Mouse (Mus musculus) neural tube, embryonic 15.5 days (tissue): ENCODE measurements at regions not wholly inside any gene's neighbourhood (a gene's known extent, or its start where the extent isn't known, plus 50 kb on each side); places are given as distances from the start of the nearest gene placed in this dataset.

Source experiments
- ATAC-seq: fragments of 200-750 bp; cut with Nextera tagmentation; 2 replicates; pipeline ENCODE4 v1.8.0; 2017; ENCODE audit warnings: mild to moderate bottlenecking, moderate TSS enrichment, moderate library complexity; ENCODE audit not compliant: low FRiP score
- H3K27ac ChIP-seq: fragments of 300-500 bp; sonication (generic); replicated peaks from 2 replicates; pipeline ENCODE4 v1.5.1; 2015; ENCODE audit warnings: mild to moderate bottlenecking, inconsistent platforms
- H3K27me3 ChIP-seq: fragments of 300-500 bp; sonication (generic); replicated peaks from 2 replicates; pipeline ENCODE4 v1.6.1; 2015; ENCODE audit warnings: inconsistent platforms
- H3K36me3 ChIP-seq: fragments of 300-500 bp; sonication (generic); 2 replicates; pipeline ENCODE4 v1.6.1; 2015; ENCODE audit warnings: inconsistent platforms
- H3K4me1 ChIP-seq: fragments of 300-500 bp; sonication (generic); 2 replicates; pipeline ENCODE4 v1.6.1; 2015; ENCODE audit warnings: inconsistent platforms
- H3K4me2 ChIP-seq: fragments of 300-500 bp; sonication (generic); 2 replicates; pipeline ENCODE4 v1.6.1; 2015; ENCODE audit warnings: inconsistent platforms, mild to moderate bottlenecking, moderate library complexity
- H3K4me3 ChIP-seq: fragments of 300-500 bp; sonication (generic); replicated peaks from 2 replicates; pipeline ENCODE4 v1.5.1; 2015; ENCODE audit warnings: mild to moderate bottlenecking, inconsistent platforms
- H3K9ac ChIP-seq: fragments of 300-500 bp; sonication (generic); replicated peaks from 2 replicates; pipeline ENCODE4 v1.6.1; 2015; ENCODE audit warnings: mild to moderate bottlenecking, inconsistent platforms
- H3K9me3 ChIP-seq: fragments of 300-500 bp; sonication (generic); replicated peaks from 2 replicates; pipeline ENCODE4 v1.6.1; 2016; ENCODE audit warnings: inconsistent platforms
- WGBS: fragments of 180-500 bp; shearing (Covaris S2); methylation state at CpG from one replicate; pipeline ENCODE4 v1.1.7; 2015; ENCODE audit warnings: mixed read lengths; 5-methylcytosine and 5-hydroxymethylcytosine counted together

- Histone ChIP-seq H3K9ac (no peak overlapping the region), H3K9me3 (no peaks in the 10 kb centered on the region), H3K4me2 (no peak overlapping the region), H3K27me3 (no peaks in the 10 kb centered on the region), H3K4me1 (0 out of 2 replicates have a peak, but pooled peaks cover 3% of the 10 kb centered on the region), H3K27ac (no peak overlapping the region), H3K4me3 (no peak overlapping the region), H3K36me3 (no peaks in the 10 kb centered on the region)
- no peak for ATAC-seq
- WGBS: 94% methylated on average over 7 of the region's 7 CpGs
Measured at GRCm38 (mm10) chr12:54446356-54446755, 210.0 kb downstream of the Sptssa start.

- no peaks in the 10 kb centered on the region for H3K9me3 ChIP-seq
- no peak overlapping the region for H3K9ac ChIP-seq
- H3K4me1 ChIP-seq: 0 out of 2 replicates have a peak, but pooled peaks cover 3% of the 10 kb centered on the region
- WGBS: 28% methylated on average over 4 of the region's 4 CpGs
- H3K4me3 ChIP-seq: no peak overlapping the region
- H3K36me3 ChIP-seq: no peaks in the 10 kb centered on the region
- no peak overlapping the region for H3K27ac ChIP-seq
- no peaks in the 10 kb centered on the region for H3K27me3 ChIP-seq
- H3K4me2 ChIP-seq: no peak overlapping the region
- no peak for ATAC-seq
Measured at GRCm38 (mm10) chr12:54444416-54444815, 212.0 kb downstream of the Sptssa start.

DNA sequence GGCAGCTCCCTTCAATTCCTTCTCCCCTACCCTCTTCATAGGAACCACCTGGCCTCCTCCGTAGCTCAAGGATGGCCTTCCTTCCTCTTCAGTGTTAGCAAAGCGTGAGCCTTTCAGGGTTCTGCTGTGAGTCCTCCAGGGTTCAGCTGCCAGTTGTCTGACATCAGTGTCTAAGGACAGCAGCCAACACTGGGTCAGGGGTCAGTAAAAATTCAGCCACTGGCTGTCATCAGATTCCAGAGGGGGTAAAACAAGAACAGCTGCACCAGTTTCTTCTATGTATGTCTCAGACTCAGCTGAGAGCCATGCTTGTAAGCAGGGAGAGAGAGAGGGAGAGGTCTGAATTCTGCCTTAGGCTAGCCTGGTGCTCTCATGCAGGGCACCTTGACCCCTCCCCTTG is 213.1 kb downstream of the Sptssa start:
- Histone ChIP-seq H3K27me3 (no peaks in the 10 kb centered on the region), H3K4me3 (no peak overlapping the region), H3K36me3 (no peaks in the 10 kb centered on the region), H3K4me2 (no peak overlapping the region), H3K27ac (no peak overlapping the region), H3K4me1 (0 out of 2 replicates have a peak, but pooled peaks cover 3% of the 10 kb centered on the region), H3K9me3 (no peaks in the 10 kb centered on the region), H3K9ac (no peak overlapping the region)
- no peak for ATAC-seq
- WGBS: 86% methylated on average over 2 of the region's 2 CpGs

GRCm38 (mm10) chr12:54442408-54442807 is 214.0 kb downstream of the Sptssa start:
- no peak for ATAC-seq
- H3K27ac ChIP-seq: no peak overlapping the region
- H3K4me1 ChIP-seq: 0 out of 2 replicates have a peak, but pooled peaks cover 3% of the 10 kb centered on the region
- no peaks in the 10 kb centered on the region for H3K27me3 ChIP-seq
- WGBS: 80% methylated on average over 11 of the region's 11 CpGs
- H3K4me3 ChIP-seq: no peak overlapping the region
- H3K9me3 ChIP-seq: no peaks in the 10 kb centered on the region
- H3K4me2 ChIP-seq: no peak overlapping the region
- no peaks in the 10 kb centered on the region for H3K36me3 ChIP-seq
- H3K9ac ChIP-seq: no peak overlapping the region

DNA sequence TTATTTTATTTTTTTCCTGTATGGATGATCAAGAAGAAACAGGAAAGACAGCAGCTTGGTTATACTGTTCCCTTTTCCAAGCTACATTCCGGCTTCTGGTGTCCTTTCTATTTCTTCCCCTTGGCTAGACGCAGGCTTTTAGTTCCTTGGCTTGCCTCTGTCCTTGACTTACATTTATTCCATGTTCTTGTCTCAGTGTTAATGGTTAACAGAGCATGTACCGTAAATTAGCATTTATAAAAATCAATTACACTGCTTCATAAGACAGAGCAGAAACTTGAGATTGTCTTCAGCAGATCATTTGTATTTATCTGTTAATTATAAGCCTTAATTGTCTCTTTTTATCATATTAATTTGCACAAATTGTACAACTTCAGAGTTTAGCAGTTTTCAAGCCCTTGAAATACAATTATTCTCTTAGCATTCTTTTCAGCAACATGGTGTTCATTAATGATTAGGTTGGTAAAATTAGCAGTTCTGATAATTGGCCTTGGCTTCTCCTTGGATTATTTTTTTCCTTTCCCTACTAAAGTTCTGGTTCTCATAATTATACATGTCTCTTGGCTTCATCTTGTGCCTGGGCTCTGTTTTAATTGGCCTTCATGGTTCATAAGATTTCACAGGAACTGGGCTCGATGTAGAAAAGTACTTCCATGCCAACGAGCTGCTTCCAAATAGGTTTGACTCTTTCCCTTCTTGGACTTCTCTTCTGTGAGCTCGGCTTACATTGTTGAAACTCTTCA is 215.4 kb downstream of the Sptssa start:
- H3K4me2 ChIP-seq: no peak overlapping the region
- no peaks in the 10 kb centered on the region for H3K9me3 ChIP-seq
- no peak overlapping the region for H3K27ac ChIP-seq
- no peaks in the 10 kb centered on the region for H3K27me3 ChIP-seq
- no peak overlapping the region for H3K9ac ChIP-seq
- 84% methylated on average over 6 of the region's 6 CpGs for WGBS
- no peaks in the 10 kb centered on the region for H3K36me3 ChIP-seq
- ATAC-seq: no peak
- 0 out of 2 replicates have a peak, but pooled peaks cover 3% of the 10 kb centered on the region for H3K4me1 ChIP-seq
- no peak overlapping the region for H3K4me3 ChIP-seq

DNA sequence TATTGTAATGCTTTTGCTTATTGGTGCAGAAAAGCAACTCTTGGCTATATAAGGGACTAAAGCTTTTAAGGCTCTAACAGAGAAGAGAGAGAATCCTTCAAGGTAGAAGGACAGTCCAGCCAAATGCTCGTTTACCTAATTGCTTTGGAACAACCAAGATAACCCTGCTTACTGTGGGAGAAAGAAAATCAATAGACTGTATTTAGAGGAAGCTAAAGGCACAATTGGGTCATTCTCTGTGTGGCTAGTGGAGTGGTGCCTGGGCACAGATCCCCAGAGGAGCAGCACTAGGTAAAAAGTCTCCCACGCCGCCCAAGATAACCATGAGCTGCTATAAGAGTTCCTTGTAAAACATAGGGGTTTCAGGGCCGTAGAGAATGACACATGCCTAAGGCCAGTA is 217.6 kb downstream of the Sptssa start:
- H3K4me2 ChIP-seq: no peak overlapping the region
- H3K4me1 ChIP-seq: no peaks in the 10 kb centered on the region
- no peak overlapping the region for H3K27ac ChIP-seq
- no peak for ATAC-seq
- H3K36me3 ChIP-seq: no peaks in the 10 kb centered on the region
- H3K27me3 ChIP-seq: no peaks in the 10 kb centered on the region
- H3K9me3 ChIP-seq: no peaks in the 10 kb centered on the region
- no peak overlapping the region for H3K4me3 ChIP-seq
- H3K9ac ChIP-seq: no peak overlapping the region
- 78% methylated on average over 4 of the region's 4 CpGs for WGBS

DNA sequence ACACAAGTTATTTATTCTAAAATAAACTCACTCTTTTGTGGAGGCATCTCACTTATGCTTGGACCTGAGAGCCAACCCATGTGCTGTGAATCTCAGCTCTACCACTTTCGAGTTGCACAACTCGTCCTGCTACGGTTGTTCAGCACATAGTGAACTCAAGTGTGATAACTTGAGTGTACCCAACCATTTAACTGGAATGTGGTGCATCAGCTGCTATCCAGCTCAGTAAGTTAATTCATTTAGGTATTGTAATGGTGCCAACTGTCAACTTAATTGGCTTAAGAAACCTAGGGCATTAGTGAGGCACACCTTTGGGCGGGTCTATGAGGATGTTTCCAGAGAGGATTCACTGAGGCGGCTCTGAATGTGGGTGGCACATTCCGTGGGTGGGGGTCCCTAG is 221.6 kb upstream of the Egln3 start:
- H3K4me2 ChIP-seq: no peak overlapping the region

DNA sequence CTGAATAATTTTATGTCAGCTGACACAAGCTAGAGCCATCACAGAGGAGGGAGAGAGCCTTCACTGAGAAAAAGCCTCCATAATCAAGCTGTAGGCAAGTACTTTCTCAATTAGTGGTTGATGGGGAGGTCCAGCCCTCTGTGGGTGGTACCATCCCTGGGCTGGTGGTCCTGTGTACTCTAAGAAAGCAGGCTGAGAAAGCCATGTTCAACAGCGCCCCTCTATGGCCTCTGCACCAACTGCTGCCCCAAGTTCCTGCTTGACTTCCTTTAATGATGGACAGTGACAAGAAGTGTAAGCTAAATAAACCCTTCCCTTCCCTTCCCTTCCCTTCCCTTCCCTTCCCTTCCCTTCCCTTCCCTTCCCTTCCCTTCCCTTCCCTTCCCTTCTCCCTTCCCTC is 211.2 kb upstream of the Egln3 start:
- Histone ChIP-seq H3K9ac (no peak overlapping the region), H3K4me1 (no peaks in the 10 kb centered on the region), H3K27ac (no peak overlapping the region), H3K27me3 (no peaks in the 10 kb centered on the region), H3K36me3 (no peaks in the 10 kb centered on the region), H3K9me3 (no peaks in the 10 kb centered on the region), H3K4me3 (no peak overlapping the region), H3K4me2 (no peak overlapping the region)
- 56% methylated on average over 1 of the region's 1 CpGs for WGBS
- no peak for ATAC-seq

More for the DNA sequence above, 221.6 kb upstream of the Egln3 start:
- Histone ChIP-seq H3K9ac (no peak overlapping the region), H3K4me3 (no peak overlapping the region), H3K27ac (no peak overlapping the region), H3K4me1 (no peaks in the 10 kb centered on the region), H3K36me3 (no peaks in the 10 kb centered on the region), H3K9me3 (no peaks in the 10 kb centered on the region), H3K27me3 (no peaks in the 10 kb centered on the region)
- WGBS: 88% methylated on average over 6 of the region's 6 CpGs
- no peak for ATAC-seq

DNA sequence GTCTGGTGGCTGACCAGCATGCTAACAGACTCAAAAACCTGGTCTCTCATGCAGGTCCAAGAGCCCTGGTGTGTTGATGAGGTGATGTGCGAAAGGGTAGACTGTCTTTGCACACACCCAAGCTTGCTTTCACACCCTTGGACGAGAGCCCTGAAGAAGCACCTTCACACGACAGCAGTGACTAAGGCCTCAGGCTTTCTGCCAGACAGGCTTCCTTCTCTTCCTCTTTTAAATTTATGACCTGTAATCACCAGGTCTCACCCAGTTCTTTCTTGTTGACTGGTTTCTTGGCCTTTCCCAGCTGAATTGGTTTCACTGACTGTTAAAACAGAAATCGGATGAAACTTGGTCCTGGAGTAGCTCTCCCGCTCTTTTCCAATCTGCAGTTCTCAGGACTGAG is 210.5 kb upstream of the Egln3 start:
- 64% methylated on average over 5 of the region's 5 CpGs for WGBS
- H3K4me2 ChIP-seq: no peak overlapping the region
- no peaks in the 10 kb centered on the region for H3K9me3 ChIP-seq
- no peak overlapping the region for H3K4me3 ChIP-seq
- ATAC-seq: no peak
- H3K9ac ChIP-seq: no peak overlapping the region
- H3K4me1 ChIP-seq: no peaks in the 10 kb centered on the region
- no peaks in the 10 kb centered on the region for H3K36me3 ChIP-seq
- no peaks in the 10 kb centered on the region for H3K27me3 ChIP-seq
- H3K27ac ChIP-seq: no peak overlapping the region

GRCm38 (mm10) chr12:54410038-54410605 is 206.5 kb upstream of the Egln3 start:
- no peak overlapping the region for H3K4me3 ChIP-seq
- no peak overlapping the region for H3K4me2 ChIP-seq
- H3K9me3 ChIP-seq: no peaks in the 10 kb centered on the region
- 31% methylated on average over 7 of the region's 7 CpGs for WGBS
- no peak for ATAC-seq
- H3K9ac ChIP-seq: no peak overlapping the region
- H3K27ac ChIP-seq: no peak overlapping the region
- H3K27me3 ChIP-seq: no peaks in the 10 kb centered on the region
- no peaks in the 10 kb centered on the region for H3K4me1 ChIP-seq
- no peaks in the 10 kb centered on the region for H3K36me3 ChIP-seq

DNA sequence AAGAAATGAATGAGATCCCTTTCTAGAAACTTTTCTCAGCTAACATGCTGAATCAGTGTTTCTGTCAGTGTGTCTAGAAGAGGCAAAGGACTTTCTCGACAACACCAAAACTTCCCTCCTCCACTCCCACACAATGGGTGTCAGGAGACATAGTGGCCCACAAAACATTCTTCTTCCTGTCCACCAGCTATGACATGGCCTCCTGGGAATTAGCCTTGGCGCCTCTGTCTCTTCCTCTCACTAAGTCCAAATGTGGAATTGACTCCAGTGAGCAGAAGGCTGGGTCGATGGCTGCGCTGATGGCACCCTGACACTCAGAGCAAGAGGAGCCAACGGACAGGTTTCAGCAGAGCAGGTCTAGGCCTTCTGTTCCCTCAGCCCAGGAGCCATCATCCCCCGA is 205.2 kb upstream of the Egln3 start:
- ATAC-seq: no peak
- H3K36me3 ChIP-seq: no peaks in the 10 kb centered on the region
- no peak overlapping the region for H3K9ac ChIP-seq
- H3K27me3 ChIP-seq: no peaks in the 10 kb centered on the region
- 89% methylated on average over 6 of the region's 6 CpGs for WGBS
- H3K9me3 ChIP-seq: no peaks in the 10 kb centered on the region
- no peak overlapping the region for H3K27ac ChIP-seq
- H3K4me1 ChIP-seq: no peaks in the 10 kb centered on the region
- H3K4me2 ChIP-seq: no peak overlapping the region
- no peak overlapping the region for H3K4me3 ChIP-seq

DNA sequence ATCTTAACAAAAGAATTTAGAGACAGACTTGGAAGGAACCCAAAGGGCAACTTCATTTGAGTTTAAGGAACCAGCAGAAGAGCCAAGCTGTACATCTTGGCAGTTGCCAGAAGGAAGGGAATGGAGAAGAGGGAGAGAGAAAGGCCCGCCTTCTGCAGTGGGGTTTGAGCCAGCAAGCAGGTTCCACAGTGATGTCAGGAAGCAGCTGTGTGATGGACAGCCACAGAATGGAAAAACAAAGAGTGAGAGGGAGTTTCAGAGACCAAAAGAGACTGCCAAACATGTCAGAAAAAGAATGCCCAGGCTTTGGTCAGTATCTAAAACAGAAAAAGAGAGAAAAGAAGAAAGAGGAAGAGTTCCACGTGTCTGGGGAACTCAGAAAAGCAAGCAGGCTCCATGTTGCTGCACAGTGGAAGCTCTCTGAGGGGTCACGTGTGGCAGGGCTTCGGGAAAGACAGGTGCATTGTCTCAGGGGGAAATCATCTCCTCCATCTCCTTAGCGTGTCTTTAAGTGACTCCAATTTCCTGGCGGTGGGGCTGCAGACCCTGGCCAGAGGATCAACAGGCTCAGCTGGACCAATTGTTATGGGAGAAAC is 203.7 kb upstream of the Egln3 start:
- Histone ChIP-seq H3K36me3 (no peaks in the 10 kb centered on the region), H3K27me3 (no peaks in the 10 kb centered on the region), H3K4me1 (no peaks in the 10 kb centered on the region), H3K9ac (no peak overlapping the region), H3K4me2 (no peak overlapping the region), H3K9me3 (no peaks in the 10 kb centered on the region), H3K27ac (no peak overlapping the region), H3K4me3 (no peak overlapping the region)
- ATAC-seq: no peak
- WGBS: 77% methylated on average over 6 of the region's 6 CpGs
